Comparison of ENCODE assay signal across 34 mouse cellular contexts in genomic region chr13:17900641-17901040, GRCm38 (mm10). TPM values are rescaled to one million over a fixed set of nuclear protein-coding genes. Genes with fewer than 3 reads are reported as not detected.
A peak's percentile ranks its signal among the peaks of the same experiment; 100 is the strongest.
DNase-seq lines count a peak whose midpoint lies in the region; ATAC-seq and TF ChIP-seq lines count a peak whose summit lies in the region.
"Had no signal": no experiment of that assay in that cellular context is flagged by ENCODE, and none has a peak within 500 bp of the region (broad histone marks: within the 10 kb centered on the region; RNA-seq: fewer than 3 reads in every experiment).

No protein-coding gene starts in this region.

- TF ChIP-seq CTCF in C2C12 (IDR thresholded peaks at IDR 0.05; ENCODE audit: control insufficient read depth, insufficient read depth, insufficient read length), result no peak

- H3K36me3 ChIP-seq in C2C12 (ENCODE audit: control insufficient read depth, insufficient read depth) (peaks cover 9% of the 10 kb centered on the region), myocyte (ENCODE audit: control insufficient read depth, insufficient read depth) (peaks cover 4% of the 10 kb centered on the region)
- peaks cover 3% of the 10 kb centered on the region; the same call in 1 of the 2 replicates for H3K36me3 ChIP-seq in forebrain, embryonic 16.5 days (ENCODE audit: control insufficient read depth, insufficient read depth)
- H3K36me3 ChIP-seq: liver, embryonic 13.5 days; stomach, embryonic 15.5 days had no signal

- no peaks in the 10 kb centered on the region for H3K9me3 ChIP-seq in forebrain, embryonic 16.5 days (ENCODE audit: control insufficient read depth, low read length)
- H3K9me3 ChIP-seq: embryonic facial prominence, embryonic 10.5 days; embryonic facial prominence, embryonic 15.5 days; forebrain, embryonic 12.5 days; G1E; kidney, embryonic 15.5 days; limb, embryonic 10.5 days; limb, embryonic 15.5 days; liver, embryonic 13.5 days; midbrain, embryonic 12.5 days; neural tube, embryonic 13.5 days; stomach, embryonic 15.5 days had no signal

- H3K4me2 ChIP-seq in myocyte (ENCODE audit: low read depth), result peak overlapping the region; percentile 18
- H3K4me2 ChIP-seq in forebrain, embryonic 16.5 days (ENCODE audit: low read length), result no peak overlapping the region
- H3K4me2 ChIP-seq: embryonic facial prominence, embryonic 15.5 days; forebrain, embryonic 12.5 days; hindbrain, embryonic 14.5 days; kidney, embryonic 15.5 days; limb, embryonic 15.5 days; liver, embryonic 13.5 days; midbrain, embryonic 12.5 days; neural tube, embryonic 13.5 days; stomach, embryonic 15.5 days had no signal

- H3K79me3 ChIP-seq in C2C12 (ENCODE audit: low read depth), result peaks cover 21% of the 10 kb centered on the region

- H3K27me3 ChIP-seq in C2C12 (ENCODE audit: control insufficient read depth, insufficient read depth, insufficient read length) (no peaks in the 10 kb centered on the region), myocyte (ENCODE audit: control insufficient read depth, insufficient read depth, insufficient read length) (no peaks in the 10 kb centered on the region)
- H3K27me3 ChIP-seq in forebrain, embryonic 16.5 days (replicated peaks; ENCODE audit: control insufficient read depth, insufficient read depth, low read length), result no peaks in the 10 kb centered on the region
- H3K27me3 ChIP-seq: embryonic facial prominence, embryonic 15.5 days; forebrain, embryonic 12.5 days; heart, embryonic 12.5 days; kidney, embryonic 15.5 days; limb, embryonic 15.5 days; liver, embryonic 13.5 days; megakaryocyte, embryonic 14.5 days; midbrain, embryonic 12.5 days; neural tube, embryonic 13.5 days; stomach, embryonic 15.5 days had no signal

- no peak overlapping the region for H3K27ac ChIP-seq in forebrain, embryonic 16.5 days (ENCODE audit: low read length)
- H3K27ac ChIP-seq: embryonic facial prominence, embryonic 10.5 days; embryonic facial prominence, embryonic 15.5 days; forebrain, embryonic 12.5 days; heart, adult 2 months; hindbrain, embryonic 14.5 days; kidney, embryonic 15.5 days; limb, embryonic 10.5 days; limb, embryonic 15.5 days; liver, embryonic 13.5 days; midbrain, embryonic 12.5 days; neural tube, embryonic 13.5 days; stomach, embryonic 15.5 days had no signal

- no peak overlapping the region for H3K9ac ChIP-seq in forebrain, embryonic 16.5 days (replicated peaks; ENCODE audit: low read depth, low read length)
- H3K9ac ChIP-seq: embryonic facial prominence, embryonic 15.5 days; forebrain, embryonic 12.5 days; heart, embryonic 12.5 days; hindbrain, embryonic 14.5 days; kidney, embryonic 15.5 days; limb, embryonic 15.5 days; liver, embryonic 13.5 days; midbrain, embryonic 12.5 days; neural tube, embryonic 13.5 days; stomach, embryonic 15.5 days had no signal

- ATAC-seq in frontal cortex, adult (ENCODE audit: low TSS enrichment), result peak; percentile 92
- ATAC-seq in forebrain, embryonic 16.5 days, result no peak
- ATAC-seq: lung, postnatal 0 days had no signal

- DNase-seq in frontal cortex, postnatal 10 days (ENCODE audit: low spot score in 2 of 2), result no peak
- peak; percentile 25 for DNase-seq in 3134 (ENCODE audit: extremely low read depth, insufficient read length, low spot score)
- DNase-seq in thymus, adult 18-20 months, result no peak
- DNase-seq: adrenal gland, postnatal 25 days; cerebellum, adult 2 months; cerebellum, postnatal 14 days; gastrocnemius, postnatal 36 days; heart, adult 2 months; kidney, adult 11 months; kidney, postnatal 25 days; liver, embryonic 13.5 days; lung, adult 18-20 months; lung, postnatal 4 days; right cerebral cortex, postnatal 25 days; thymus, adult 2 months; thymus, postnatal 4 days had no signal

- H3K4me1 ChIP-seq in forebrain, embryonic 16.5 days (replicated peaks; ENCODE audit: control insufficient read depth, insufficient read depth, low read length), result 0 out of 2 replicates have a peak, but pooled peaks cover 3% of the 10 kb centered on the region
- H3K4me1 ChIP-seq: embryonic facial prominence, embryonic 10.5 days; embryonic facial prominence, embryonic 15.5 days; forebrain, embryonic 12.5 days; kidney, embryonic 15.5 days; limb, embryonic 10.5 days; limb, embryonic 15.5 days; liver, embryonic 13.5 days; midbrain, embryonic 12.5 days; stomach, embryonic 15.5 days had no signal

- TF ChIP-seq POLR2A in myocyte (IDR thresholded peaks at IDR 0.05; ENCODE audit: insufficient read length, low read depth), result no peak

- H3K79me2 ChIP-seq in C2C12 (ENCODE audit: control insufficient read depth, insufficient read depth) (peaks cover 54% of the 10 kb centered on the region), myocyte (ENCODE audit: control insufficient read depth, insufficient read depth) (peaks cover 32% of the 10 kb centered on the region)

- no peak overlapping the region for H3ac ChIP-seq in C2C12 (ENCODE audit: control insufficient read depth, insufficient read length, low read depth)
- no peak overlapping the region for H3ac ChIP-seq in myocyte (ENCODE audit: control insufficient read depth, insufficient read length)

- WGBS in forebrain, embryonic 16.5 days, result 87% methylated on average over 5 of the region's 5 CpGs

- H3K4me3 ChIP-seq in C2C12 (ENCODE audit: insufficient read depth, poor library complexity, severe bottlenecking), result no peak overlapping the region
- no peak overlapping the region for H3K4me3 ChIP-seq in myocyte
- H3K4me3 ChIP-seq in forebrain, embryonic 16.5 days (replicated peaks; ENCODE audit: low read length), result no peak overlapping the region
- H3K4me3 ChIP-seq: embryonic facial prominence, embryonic 10.5 days; embryonic facial prominence, embryonic 15.5 days; forebrain, embryonic 12.5 days; heart, adult 2 months; heart, embryonic 12.5 days; kidney, embryonic 15.5 days; limb, embryonic 10.5 days; limb, embryonic 15.5 days; liver, embryonic 13.5 days; megakaryocyte, embryonic 14.5 days; midbrain, embryonic 12.5 days; neural tube, embryonic 13.5 days; stomach, embryonic 15.5 days had no signal

TF ChIP-seq in C2C12, 6 proteins besides CTCF, POLR2A, EP300 and RAD21:
- no peak for TF ChIP-seq MAX (IDR thresholded peaks at IDR 0.05)
- TF ChIP-seq MYOD1 (IDR thresholded peaks at IDR 0.05; ENCODE audit: control insufficient read depth, insufficient read length, low read depth), result peak; percentile 9

TF ChIP-seq in myocyte, 11 proteins besides CTCF, POLR2A, EP300 and RAD21:
- TF ChIP-seq SRF (IDR thresholded peaks at IDR 0.05; ENCODE audit: control insufficient read depth, insufficient read length, low read depth), result no peak
TF ChIP-seq in myocyte: peak in this region for 0.

RNA-seq across cellular contexts. Expression of gene Rala, which starts 43.4 kb away (rescaled TPM):
- polyA plus RNA-seq in C2C12 (2012; fragmentation: generic; extraction: Trizol) (32.3 TPM), myocyte (2012; fragmentation: generic; extraction: Trizol) (41.3 TPM)
- 198 and 209 TPM in 2 replicates for polyA plus RNA-seq in forebrain, embryonic 16.5 days (2015; fragmentation: Nextera tagmentation; extraction: Ambion mirVana)
